Mouse (Mus musculus): ENCODE data around the gene Comt.

DNA sequence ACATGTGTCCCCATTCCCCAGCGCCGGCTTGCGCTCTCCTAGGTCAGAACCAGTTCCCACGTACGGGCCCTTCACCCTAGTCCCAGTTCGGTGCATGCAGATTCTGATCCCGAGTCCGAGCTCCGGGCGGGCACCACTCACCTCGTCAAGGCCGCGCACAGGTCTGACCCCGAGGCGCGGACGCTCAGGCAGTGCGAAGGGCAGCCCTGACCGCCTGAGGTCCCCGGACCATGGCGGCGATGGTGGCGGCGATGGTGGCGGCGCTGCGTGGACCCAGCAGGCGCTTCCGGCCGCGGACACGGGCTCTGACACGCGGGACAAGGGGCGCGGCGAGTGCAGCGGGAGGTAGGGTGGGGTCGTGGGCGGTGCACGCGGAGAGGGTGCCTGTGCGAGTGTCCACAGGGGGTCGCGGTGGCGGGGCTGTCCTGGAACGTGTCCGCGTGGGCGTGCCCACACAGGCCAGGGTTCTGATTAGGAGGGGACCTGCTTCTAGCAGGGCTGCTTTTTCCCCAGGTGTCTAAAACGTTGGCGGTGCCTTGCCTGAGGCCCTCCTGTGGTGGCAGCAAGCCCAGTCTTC lies 349 bp downstream of the Comt start, which contains the start of gene Txnrd2:
- TF ChIP-seq TAL1 (conservative IDR thresholded peaks at IDR 0.05; ENCODE audit: low read depth, low read length): no peak
- no peak for TF ChIP-seq GATA1 (IDR thresholded peaks at IDR 0.05; ENCODE audit: borderline replicate concordance, low read length)
